Mouse (Mus musculus): Measurements from ENCODE around the gene Il1rapl1. TPM values are rescaled to one million over a fixed set of nuclear protein-coding genes. Genes with fewer than 3 reads are reported as not detected.

Gene Il1rapl1
- polyA plus RNA-seq, 1 experiment from 2014 or later, result 1.4 TPM

GRCm38 (mm10) chrX:86728803-86729202 is 1386.6 kb downstream of the Il1rapl1 start:
- Histone ChIP-seq H3K36me3 (ENCODE audit: control insufficient read depth, insufficient read depth, low read length) (no peaks in the 10 kb centered on the region), H3K27ac (ENCODE audit: low read length) (no peak overlapping the region), H3K4me1 (ENCODE audit: control insufficient read depth, insufficient read depth, low read length) (no peaks in the 10 kb centered on the region), H3K9me3 (replicated peaks; ENCODE audit: control insufficient read depth, low read length) (no peaks in the 10 kb centered on the region), H3K27me3 (ENCODE audit: control insufficient read depth, insufficient read depth, low read length) (no peaks in the 10 kb centered on the region), H3K4me2 (ENCODE audit: low read depth, low read length) (no peak overlapping the region), H3K4me3 (replicated peaks; ENCODE audit: low read length) (no peak overlapping the region), H3K9ac (ENCODE audit: low read length) (no peak overlapping the region)
- ATAC-seq (ENCODE audit: insufficient read depth, low FRiP score), result no peak
- WGBS, result 61% methylated on average over 3 of the region's 3 CpGs
